Mouse (Mus musculus) cerebellum, postnatal 36 days (tissue): ENCODE measurements around the gene Tenm4.

ENCODE experiments used
- DNase-seq, 2 experiments: peaks; one replicate each; pipeline ENCODE4 v3.0.0; 2021 to 2022; ENCODE audit warnings: mixed read lengths in 2 of 2

Gene Tenm4

DNA sequence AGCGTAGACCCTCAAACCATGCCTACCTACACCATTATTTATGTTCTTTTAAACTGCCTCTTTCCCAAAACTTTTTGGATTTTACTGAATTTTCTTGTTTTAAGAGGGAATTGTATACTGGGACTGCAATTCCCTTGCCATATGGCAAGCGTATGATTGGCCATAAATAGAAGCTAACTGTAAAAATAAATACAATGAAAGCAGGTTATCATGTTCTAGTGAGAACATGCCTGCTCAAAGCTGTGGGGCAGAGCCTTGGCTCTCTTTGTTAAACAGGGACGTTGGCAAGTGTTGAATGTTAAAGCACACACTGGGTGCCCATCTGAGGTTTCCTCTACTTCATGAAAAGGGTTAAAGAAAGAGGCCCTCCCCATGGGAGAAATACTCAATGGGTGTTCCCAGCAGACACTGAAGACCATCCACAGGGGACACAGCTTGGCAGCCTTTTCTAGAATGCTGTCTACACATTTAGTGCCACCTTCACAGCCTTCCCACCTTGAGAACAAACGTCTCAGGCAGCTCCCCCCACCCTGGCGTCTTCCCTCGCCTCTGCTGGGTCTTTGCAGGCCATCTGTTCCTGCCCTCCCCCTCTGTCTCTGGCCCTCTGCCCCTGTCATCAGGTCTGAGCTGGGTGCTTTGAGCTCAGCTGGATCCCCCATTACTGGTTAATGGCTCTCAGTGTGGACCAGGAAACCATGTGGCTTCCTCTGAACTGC lies 480.7 kb downstream of the Tenm4 start:
- no peak for DNase-seq

- DNase-seq: no peak
Measured at GRCm38 (mm10) chr7:96652844-96653243, 481.8 kb downstream of the Tenm4 start.

GRCm38 (mm10) chr7:96654206-96654605 lies 483.2 kb downstream of the Tenm4 start:
- no peak for DNase-seq

- no peak for DNase-seq
Measured at GRCm38 (mm10) chr7:96655096-96655716, 484.2 kb downstream of the Tenm4 start.

- DNase-seq: no peak
Measured at GRCm38 (mm10) chr7:96657101-96657830, 486.2 kb downstream of the Tenm4 start.

GRCm38 (mm10) chr7:96657857-96658580 lies 487.0 kb downstream of the Tenm4 start:
- DNase-seq: no peak

DNA sequence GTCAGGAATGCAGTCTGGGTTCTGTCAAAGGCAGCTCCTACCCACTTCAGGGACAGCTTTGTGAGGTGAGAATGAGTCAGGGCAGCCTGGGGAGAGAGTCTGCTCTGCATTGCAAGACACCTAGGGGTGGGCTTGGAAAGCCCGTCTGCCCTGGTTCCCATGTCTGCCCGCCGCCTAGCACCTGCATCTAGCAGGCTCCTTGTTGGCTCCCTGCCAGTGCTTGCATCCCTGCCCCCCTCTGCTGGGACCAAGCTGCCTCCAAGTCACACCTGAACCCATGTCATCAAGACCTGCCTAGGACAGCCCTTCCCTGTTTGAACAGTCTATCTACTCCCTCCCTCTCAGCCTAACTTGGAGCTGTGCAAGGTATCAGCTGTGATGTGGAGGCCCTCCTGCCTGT lies 489.9 kb downstream of the Tenm4 start:
- DNase-seq: no peak

DNA sequence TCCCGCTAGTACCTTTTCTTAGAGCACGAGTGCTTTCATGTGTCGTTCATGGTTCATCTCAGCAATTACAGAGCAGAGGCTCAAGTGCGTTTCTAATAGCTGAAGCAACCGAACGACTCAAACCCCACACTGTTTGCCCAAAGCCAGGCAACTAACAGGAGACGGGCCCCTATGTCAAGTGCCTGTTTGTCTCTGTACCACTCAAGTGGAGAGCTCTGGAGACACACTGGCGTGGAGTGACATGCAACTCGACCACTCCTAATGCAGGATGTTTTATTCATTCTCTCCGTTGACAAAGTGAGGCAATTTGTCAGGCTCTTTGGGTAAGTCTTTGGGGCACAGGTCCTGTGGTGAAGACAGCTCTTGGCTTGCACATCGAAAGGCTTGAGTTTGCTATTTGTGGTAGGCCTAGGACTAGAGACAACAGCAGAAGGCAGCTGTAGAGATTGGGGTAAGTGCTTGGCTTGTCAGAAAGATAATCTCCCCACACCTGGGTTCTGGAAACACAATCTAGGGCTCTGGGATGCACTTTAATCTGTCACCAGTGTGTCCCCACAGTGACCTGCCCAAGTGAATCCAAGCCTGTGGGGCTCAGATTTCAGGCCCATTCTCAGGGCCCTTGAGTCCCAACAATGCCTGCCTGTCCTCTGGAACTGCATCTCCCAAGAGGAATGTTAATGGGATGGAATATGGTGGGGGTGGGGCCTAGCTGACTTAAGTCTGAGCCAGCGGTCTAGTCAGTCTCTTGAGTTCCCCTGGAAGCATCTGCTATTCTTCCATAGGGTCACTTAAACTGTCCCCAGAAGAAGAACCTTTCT lies 490.5 kb downstream of the Tenm4 start:
- no peak for DNase-seq

GRCm38 (mm10) chr7:96663336-96663735 lies 492.3 kb downstream of the Tenm4 start:
- no peak for DNase-seq

- no peak for DNase-seq
Measured at GRCm38 (mm10) chr7:96666366-96666896, 495.4 kb downstream of the Tenm4 start.

DNA sequence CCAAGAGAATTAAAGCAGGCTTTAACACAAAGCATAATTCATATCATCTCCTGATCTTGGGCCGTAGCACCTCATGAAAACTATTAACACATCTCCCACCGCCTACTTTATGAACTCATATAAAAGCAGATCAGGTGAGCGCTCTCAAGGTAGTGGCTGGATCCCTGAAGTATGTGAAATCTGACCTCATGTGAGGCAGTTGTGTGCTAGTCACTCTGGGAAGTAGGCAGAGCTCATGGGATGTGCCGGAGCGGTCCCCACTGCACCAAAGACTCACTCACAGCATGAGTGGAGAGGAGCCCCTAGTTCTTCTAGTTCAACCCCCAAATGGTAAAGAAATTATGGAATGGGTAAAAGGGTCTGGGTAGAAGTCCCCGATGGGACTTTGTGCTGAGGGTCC lies 496.6 kb downstream of the Tenm4 start:
- DNase-seq: no peak

DNA sequence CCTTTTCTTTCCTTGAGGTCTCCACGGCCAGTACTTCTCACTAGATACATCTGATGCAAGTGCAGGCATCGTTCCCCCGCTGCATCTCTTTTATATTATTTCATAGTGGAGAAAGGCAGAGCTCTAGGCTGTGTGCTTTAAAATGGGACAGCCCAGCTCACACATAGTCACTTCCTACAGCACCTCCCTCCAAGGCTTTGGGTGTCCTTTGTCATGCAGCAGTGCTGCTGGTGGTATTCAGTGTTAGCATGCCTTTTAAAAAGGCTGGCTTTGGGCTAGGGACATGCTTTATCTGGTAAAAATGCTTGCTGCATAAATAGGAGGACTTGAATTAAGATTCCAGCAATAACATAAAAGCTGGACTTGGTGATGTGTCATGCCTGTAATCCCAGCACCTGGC lies 499.0 kb downstream of the Tenm4 start:
- no peak for DNase-seq

- DNase-seq: no peak
Measured at GRCm38 (mm10) chr7:96672322-96672914, 501.4 kb downstream of the Tenm4 start.

DNA sequence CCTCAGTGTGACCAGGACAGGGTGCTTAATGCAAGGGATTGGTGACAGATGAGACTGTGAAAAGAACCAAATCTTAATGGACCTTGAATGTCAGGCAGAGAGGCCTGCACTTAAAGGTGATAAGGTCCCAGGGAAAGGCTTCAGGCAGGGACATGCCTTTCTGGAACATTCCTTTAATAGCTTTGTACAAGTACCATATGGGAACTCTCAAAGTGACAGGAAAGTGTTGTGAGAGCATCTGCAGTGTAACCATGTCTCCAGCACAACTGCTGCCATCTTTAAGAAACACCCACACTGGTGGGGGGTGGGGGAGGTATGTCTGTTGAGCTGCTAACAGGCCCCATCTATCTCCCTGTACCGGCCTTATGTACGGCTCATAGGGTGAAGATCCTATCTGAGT lies 506.0 kb downstream of the Tenm4 start:
- no peak for DNase-seq

GRCm38 (mm10) chr7:96678236-96678635 lies 507.2 kb downstream of the Tenm4 start:
- no peak for DNase-seq

GRCm38 (mm10) chr7:96679746-96680145 lies 508.7 kb downstream of the Tenm4 start:
- DNase-seq: no peak

DNA sequence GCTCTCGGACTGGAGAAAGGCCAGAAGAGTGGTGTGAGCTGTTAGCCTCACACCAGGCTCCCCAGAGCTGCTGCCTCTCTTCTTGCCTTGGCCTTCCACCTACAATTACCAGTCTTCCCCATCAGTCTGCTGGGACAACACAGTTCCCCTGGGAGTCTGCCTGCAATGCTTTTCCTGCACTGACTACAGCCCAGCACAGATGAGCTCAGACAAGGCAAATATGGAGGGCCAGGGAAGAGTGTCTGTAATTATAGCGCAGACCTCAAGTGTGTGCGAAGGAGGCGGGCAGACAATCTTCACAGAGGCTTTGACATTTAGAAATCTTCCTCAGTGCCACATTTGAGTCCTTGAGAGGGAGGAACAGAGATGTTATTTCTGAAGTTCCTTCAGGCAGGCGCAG lies 509.4 kb downstream of the Tenm4 start:
- no peak for DNase-seq

DNA sequence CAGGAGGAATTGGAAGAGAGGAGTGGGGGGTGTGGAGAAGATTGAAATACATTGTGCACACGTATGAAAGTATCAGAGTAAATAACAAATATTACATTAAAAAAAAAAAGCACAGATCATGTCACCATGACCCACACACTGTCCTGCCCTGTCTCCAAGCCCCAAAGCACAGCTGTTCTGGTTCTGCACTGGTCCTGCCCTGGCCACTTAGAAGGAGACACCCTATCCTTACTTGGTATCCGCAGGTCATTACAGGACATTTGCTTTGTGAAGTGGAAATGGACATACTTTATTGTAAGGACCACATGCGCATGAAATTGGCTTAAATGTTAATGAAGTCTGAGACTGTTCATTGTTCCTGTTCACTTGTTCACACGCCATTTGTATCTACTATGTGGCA lies 510.8 kb downstream of the Tenm4 start:
- no peak for DNase-seq

GRCm38 (mm10) chr7:96688141-96688540 lies 517.1 kb downstream of the Tenm4 start:
- no peak for DNase-seq

DNA sequence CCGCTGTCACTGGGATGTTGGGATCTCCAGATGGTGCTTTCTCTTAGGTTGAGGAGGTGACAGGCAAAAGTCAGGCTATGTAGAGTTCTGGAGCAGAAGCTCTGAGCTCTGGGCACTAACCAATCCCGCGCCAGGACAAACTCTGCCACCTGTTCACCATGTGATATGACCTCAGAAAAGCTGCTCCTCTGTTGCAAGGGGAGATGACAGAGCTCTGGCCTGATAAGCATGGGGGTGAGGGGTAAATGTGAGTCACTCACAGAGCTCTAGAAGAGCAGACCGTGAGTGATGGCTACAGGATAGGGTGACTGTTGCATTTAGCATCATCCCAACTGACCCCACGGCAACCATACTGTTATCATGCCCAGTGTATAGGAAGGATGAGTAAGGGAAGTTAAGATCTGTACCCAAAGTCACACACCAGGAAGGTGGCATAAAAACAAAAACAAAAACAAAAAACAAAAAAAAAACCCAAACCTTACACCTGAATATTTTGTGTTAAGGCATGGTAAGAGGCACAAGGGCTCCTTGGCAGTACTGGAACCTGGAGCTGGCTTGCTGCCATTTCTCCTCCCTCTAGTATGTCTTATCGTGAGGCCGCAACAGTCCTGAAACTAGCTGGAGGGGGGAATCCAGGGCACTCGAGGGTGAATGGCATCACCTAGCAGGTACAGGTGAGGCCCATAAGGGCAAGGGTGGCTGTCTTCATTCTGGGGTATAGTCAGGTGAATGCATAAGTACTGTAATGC lies 530.2 kb downstream of the Tenm4 start:
- no peak for DNase-seq

- no peak for DNase-seq
Measured at GRCm38 (mm10) chr7:96703958-96704357, 532.9 kb downstream of the Tenm4 start.
